Mouse (Mus musculus): Measurements from ENCODE around the gene Tmem109. TPM values are rescaled to one million over a fixed set of nuclear protein-coding genes. Genes with fewer than 3 reads are reported as not detected.

Tmem109 gene
- polyA plus RNA-seq, 1 experiment = 278 TPM

DNA sequence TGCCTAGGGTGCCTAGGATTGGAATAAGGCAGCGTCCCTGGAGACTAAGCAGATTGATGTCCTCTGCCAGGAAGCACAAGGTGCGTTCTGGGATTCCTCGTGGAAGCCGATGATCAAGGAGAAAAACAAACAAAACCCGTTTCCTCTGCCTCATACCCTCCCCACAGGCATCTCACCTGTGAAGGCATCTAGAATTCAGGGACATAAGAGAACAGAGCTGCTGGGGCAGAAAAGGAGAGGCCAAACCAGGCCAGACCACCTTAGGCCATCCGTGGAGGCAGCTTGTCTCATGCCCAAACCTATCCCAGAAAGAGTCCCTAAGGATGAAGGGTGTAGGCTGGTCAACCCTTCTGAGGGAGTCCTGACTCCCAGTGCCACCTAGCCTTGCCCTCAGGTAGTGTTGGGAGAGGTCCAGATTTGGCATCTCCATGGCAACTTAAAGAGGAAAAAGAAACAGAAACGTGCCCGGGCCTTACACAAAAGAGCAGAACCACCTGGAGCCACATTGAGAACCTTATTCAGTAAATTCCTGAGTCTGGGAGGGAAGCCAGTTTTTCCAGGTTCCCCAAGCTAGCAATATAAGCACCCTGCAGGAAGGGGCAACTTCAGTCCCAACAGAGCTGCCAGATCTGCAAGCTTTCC, 11.8 kb downstream of the Tmem109 start, which contains the start of gene Tmem132a:
Gene Tmem132a, minus strand, starts transcription at position 55 of the 642 bp plus-strand sequence.
- TF ChIP-seq POLR2A (IDR thresholded peaks at IDR 0.05; ENCODE audit: borderline replicate concordance, extremely low read depth, low read depth, low read length) (no peak), CTCF (IDR thresholded peaks at IDR 0.05; ENCODE audit: insufficient read depth, low read length) (no peak)
- WGBS = 6% methylated on average over 8 of the region's 8 CpGs
- peaks cover 5% of the 10 kb centered on the region; the same call in 1 of the 2 replicates for H3K4me1 ChIP-seq (ENCODE audit: control insufficient read depth, insufficient read depth, low read length)
- peak within 1 kb of the TSS; percentile 72 for H3K4me3 ChIP-seq (replicated peaks; ENCODE audit: extremely low read depth, low read depth, low read length)
- DNase-seq = peak; percentile 31

DNA sequence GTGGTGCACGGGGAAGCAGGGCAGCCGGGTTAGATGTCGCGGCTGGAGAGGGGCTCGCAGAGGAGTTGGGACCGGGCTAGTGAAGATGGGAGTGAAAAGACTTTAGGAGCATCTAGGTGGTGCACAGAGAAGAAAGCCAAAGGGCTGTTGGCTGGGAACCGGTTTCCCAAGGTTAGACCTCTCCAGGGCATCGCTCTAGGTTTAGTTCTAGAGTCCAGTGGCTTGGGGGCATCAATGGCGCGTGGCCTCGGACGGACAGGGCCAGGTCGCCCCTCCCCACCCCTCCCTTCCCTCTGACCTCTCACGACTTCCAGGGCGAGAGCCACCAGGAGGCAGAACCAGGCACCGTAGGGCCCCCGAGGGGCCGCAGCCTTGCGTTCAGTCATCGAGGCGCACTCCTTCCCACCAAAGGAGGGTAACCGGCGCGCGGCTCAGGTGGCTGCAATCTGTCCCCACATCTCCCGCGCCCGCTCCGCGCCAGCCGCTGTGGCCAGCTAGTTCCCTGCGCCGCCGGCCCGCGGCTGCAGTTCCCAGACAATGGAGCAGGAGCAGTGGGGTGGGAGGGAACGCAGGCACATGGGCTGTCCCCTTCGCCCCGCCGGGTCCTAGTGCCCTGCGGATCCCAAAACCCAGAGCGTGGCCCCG, 12.4 kb downstream of the Tmem109 start:
- peak; percentile 66 for DNase-seq
- under 1% methylated on average over 43 of the region's 43 CpGs for WGBS
- Histone ChIP-seq H3K4me3 (replicated peaks; ENCODE audit: extremely low read depth, low read depth, low read length) (peak overlapping the region; percentile 72), H3K4me1 (ENCODE audit: control insufficient read depth, insufficient read depth, low read length) (peaks cover 5% of the 10 kb centered on the region; the same call in 1 of the 2 replicates)
- no peak for TF ChIP-seq CTCF (IDR thresholded peaks at IDR 0.05; ENCODE audit: insufficient read depth, low read length)
- peak; percentile 28; the same call in 1 of the 2 replicates for TF ChIP-seq POLR2A (IDR thresholded peaks at IDR 0.05; ENCODE audit: borderline replicate concordance, extremely low read depth, low read depth, low read length)

DNA sequence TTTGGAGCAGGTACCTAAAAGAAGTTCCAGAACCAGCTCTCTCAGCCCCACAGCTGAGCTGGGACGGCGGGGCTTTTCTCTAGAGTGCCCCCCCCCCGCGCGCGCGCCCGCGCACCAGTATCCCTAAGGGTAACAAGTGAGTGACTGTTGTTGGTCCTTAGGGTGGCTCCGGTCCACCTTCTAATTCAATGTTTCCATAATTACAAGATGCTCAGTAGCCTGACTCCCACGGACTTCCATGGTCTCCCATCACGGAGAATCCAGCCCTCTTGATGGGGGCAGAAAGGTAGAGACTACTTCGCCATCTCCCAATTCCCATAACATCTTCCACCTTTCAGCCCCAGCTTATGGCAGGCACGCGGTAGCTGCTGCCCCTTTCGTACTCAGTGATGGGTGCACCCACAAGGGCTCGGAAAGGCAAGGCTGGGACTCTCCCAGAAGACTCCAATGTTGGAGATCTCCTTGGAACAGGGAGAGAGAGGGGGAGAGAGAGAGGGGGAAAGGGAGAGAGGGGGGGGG, 13.1 kb downstream of the Tmem109 start:
- peak overlapping the region; percentile 72 for H3K4me3 ChIP-seq (replicated peaks; ENCODE audit: extremely low read depth, low read depth, low read length)
- 1% methylated on average over 17 of the region's 17 CpGs for WGBS
- TF ChIP-seq CTCF (IDR thresholded peaks at IDR 0.05; ENCODE audit: insufficient read depth, low read length) = no peak
- TF ChIP-seq POLR2A (IDR thresholded peaks at IDR 0.05; ENCODE audit: borderline replicate concordance, extremely low read depth, low read depth, low read length) = no peak
- H3K4me1 ChIP-seq (ENCODE audit: control insufficient read depth, insufficient read depth, low read length) = peaks cover 5% of the 10 kb centered on the region; the same call in 1 of the 2 replicates
- no peak for DNase-seq

DNA sequence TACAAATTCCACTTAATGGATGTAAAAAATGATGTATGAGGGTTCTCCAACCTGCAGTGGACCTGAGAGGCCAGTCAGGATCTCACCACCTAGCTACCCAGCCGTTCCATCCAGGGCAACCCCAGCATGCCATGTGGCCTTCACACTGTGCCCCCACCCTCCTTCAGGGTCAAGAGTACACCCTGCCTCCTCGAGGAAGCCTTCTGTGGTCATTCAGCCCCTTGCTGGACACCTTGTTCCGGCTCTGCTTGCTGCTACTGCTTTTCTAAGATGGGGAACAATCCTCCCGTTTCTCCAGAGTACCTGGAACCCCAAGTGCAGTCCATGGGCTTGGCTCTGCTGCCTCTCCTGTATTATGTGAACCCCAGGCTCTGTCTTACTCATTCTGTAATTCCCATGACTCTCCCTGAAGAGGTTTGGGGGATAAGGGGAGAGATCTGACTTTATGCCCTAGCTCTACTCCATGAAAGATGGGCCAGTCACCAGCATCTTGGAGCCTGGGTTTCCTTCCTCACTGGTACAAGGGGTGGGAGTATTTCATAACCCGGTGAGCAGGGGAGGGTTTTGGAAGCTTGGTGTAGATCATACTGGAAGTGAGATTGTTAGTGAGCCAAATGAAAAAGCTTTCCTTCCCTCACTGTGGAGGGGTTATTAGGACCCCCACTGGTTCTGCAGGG, 13.7 kb downstream of the Tmem109 start:
- Histone ChIP-seq H3K4me3 (replicated peaks; ENCODE audit: extremely low read depth, low read depth, low read length) (no peak overlapping the region), H3K4me1 (ENCODE audit: control insufficient read depth, insufficient read depth, low read length) (peaks cover 5% of the 10 kb centered on the region; the same call in 1 of the 2 replicates)
- WGBS = 38% methylated on average over 5 of the region's 5 CpGs
- TF ChIP-seq POLR2A (IDR thresholded peaks at IDR 0.05; ENCODE audit: borderline replicate concordance, extremely low read depth, low read depth, low read length) (no peak), CTCF (IDR thresholded peaks at IDR 0.05; ENCODE audit: insufficient read depth, low read length) (no peak)
- DNase-seq = no peak

DNA sequence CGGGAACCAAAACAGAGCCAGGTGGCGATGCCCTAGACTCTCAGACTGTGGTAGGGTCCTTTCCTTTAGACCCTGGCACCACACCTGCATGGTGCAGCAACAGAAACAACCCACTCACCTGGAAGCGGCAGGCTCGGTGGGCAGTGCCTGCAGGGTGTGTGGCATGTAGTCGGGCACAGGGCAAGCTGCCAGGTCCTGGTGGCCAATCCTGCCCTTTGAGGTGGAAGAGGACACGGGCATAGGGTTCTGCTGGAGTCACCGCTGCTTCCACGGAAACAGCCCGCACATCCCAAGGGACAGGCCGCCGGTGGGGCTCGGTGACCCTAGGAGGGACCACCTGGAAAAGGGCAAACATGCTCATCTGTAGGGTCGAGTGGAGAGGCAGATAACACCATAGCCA, 15.4 kb downstream of the Tmem109 start:
- H3K4me1 ChIP-seq (ENCODE audit: control insufficient read depth, insufficient read depth, low read length) = peaks cover 5% of the 10 kb centered on the region; the same call in 1 of the 2 replicates
- TF ChIP-seq CTCF (IDR thresholded peaks at IDR 0.05; ENCODE audit: insufficient read depth, low read length) = no peak
- TF ChIP-seq POLR2A (IDR thresholded peaks at IDR 0.05; ENCODE audit: borderline replicate concordance, extremely low read depth, low read depth, low read length) = no peak

DNA sequence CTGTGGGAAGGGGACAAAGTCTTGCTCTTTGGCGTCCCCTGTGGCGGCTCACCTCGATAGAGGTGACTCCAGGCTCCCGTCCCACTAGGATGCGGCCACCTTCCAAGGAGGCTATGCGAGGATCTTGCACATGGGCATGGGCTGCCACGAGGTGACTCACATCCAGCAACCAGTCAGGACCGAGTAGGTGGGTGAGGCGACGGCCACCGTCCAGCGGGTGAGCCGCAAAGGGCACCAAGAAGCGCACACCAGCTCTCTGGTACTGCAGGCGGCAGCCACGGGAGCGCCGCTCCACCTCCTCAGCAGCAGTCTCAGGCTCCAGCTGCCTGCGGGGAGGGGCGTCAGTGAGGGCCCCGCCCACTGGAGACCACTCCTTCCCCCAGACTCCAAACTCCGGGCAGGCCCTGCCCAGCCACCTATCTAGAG, 21.7 kb downstream of the Tmem109 start:
- Histone ChIP-seq H3K4me1 (ENCODE audit: control insufficient read depth, insufficient read depth, low read length) (no peaks in the 10 kb centered on the region), H3K4me3 (replicated peaks; ENCODE audit: extremely low read depth, low read depth, low read length) (no peak overlapping the region)
- DNase-seq = no peak
- TF ChIP-seq CTCF (IDR thresholded peaks at IDR 0.05; ENCODE audit: insufficient read depth, low read length) = no peak
- no peak for TF ChIP-seq POLR2A (IDR thresholded peaks at IDR 0.05; ENCODE audit: borderline replicate concordance, extremely low read depth, low read depth, low read length)
- WGBS = 63% methylated on average over 22 of the region's 22 CpGs

More for the DNA sequence above, 15.4 kb downstream of the Tmem109 start:
- 91% methylated on average over 13 of the region's 13 CpGs for WGBS
- DNase-seq = no peak
- H3K4me3 ChIP-seq (replicated peaks; ENCODE audit: extremely low read depth, low read depth, low read length) = no peak overlapping the region

DNA sequence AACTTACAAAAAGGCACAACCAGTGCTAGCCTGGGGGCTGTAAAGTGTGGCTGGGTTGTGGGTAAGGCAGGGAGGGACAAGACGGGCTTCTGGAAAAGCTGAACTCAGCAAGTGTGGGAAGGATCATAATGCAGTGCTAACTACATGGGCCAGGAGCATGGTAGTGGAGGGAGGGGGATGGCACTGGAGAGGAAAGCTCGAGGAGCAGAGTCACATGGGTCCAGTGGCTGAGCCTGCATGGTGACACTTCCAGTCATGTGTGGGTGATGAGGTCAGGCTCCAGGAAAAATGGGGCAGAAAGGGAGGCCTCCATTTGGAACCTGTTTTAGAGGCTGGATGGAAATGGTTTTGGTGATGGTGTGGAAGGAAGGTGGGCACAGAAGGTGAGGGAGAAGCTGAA, 25.3 kb downstream of the Tmem109 start:
- TF ChIP-seq POLR2A (IDR thresholded peaks at IDR 0.05; ENCODE audit: borderline replicate concordance, extremely low read depth, low read depth, low read length) (no peak), CTCF (IDR thresholded peaks at IDR 0.05; ENCODE audit: insufficient read depth, low read length) (no peak)
- H3K4me3 ChIP-seq (replicated peaks; ENCODE audit: extremely low read depth, low read depth, low read length) = no peak overlapping the region

DNA sequence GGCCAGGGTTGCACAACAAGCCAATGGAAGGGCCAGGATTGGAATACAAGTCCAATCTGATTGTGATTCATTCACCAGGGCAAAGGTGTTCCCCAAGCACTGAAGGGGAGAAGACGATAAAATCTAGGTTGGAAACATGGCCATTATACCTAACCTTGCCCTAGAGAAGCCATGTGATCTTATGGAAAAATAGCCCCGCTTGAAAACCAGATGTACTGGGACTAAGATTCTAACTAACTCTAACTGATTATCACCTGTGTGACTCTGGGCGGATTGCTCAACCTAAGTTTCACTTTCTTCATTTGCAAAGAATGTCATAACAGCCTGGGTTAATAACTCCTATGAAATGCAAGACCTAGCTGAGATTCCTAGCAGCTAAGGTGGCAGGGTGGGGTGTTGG, 26.4 kb downstream of the Tmem109 start:
- TF ChIP-seq CTCF (IDR thresholded peaks at IDR 0.05; ENCODE audit: insufficient read depth, low read length) (no peak), POLR2A (IDR thresholded peaks at IDR 0.05; ENCODE audit: borderline replicate concordance, extremely low read depth, low read depth, low read length) (no peak)
- 83% methylated on average over 3 of the region's 3 CpGs for WGBS
- no peaks in the 10 kb centered on the region for H3K4me1 ChIP-seq (ENCODE audit: control insufficient read depth, insufficient read depth, low read length)
- no peak overlapping the region for H3K4me3 ChIP-seq (replicated peaks; ENCODE audit: extremely low read depth, low read depth, low read length)
- DNase-seq = no peak

More for the DNA sequence above, 25.3 kb downstream of the Tmem109 start:
- H3K4me1 ChIP-seq (ENCODE audit: control insufficient read depth, insufficient read depth, low read length) = no peaks in the 10 kb centered on the region
- WGBS = 39% methylated on average over 2 of the region's 2 CpGs
- no peak for DNase-seq

All from lung, adult 2 months (tissue).